Mouse (Mus musculus): ENCODE results near the gene Polr2f. TPM values are rescaled to one million over a fixed set of nuclear protein-coding genes. Genes with fewer than 3 reads are reported as not detected.

Polr2f gene
- total RNA-seq, 2 experiments from 2014 or later = 95.2 to 109 TPM

- DNase-seq (ENCODE audit: low spot score in 2 of 2) = no peak
- intact Hi-C loops (cut with DNase I) = loop anchor here (5.0 kb wide), 1 partner anchor 66 kb away; the partner anchor contains the start of gene Eif3l
Measured at GRCm38 (mm10) chr15:79143316-79143715, 2.5 kb downstream of the Polr2f start.

GRCm38 (mm10) chr15:79144021-79144420 lies 3.2 kb downstream of the Polr2f start:
- intact Hi-C loops (cut with DNase I) = loop anchor here (5.0 kb wide), 1 partner anchor 67 kb away; the partner anchor contains the start of gene Eif3l

DNA sequence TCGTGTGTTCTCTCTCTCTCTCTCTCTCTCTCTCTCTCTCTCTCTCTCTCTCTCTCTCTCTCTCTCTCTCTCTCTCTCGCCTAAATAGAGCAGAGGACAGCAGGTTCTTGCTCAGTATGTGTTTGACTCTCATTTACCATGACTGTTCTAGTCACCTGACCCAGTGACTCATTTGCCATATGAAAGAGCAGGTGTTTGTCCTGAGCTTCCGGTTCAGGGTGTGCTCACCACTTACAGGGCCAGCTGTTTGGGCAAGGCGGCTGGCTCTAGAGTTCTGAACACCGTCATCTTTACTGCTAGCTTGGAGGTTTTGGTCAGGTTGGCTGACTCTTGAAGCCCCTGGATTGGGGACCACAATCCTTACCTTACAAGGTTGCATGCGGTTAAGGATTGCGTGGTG lies 4.7 kb downstream of the Polr2f start:
- DNase-seq (ENCODE audit: low spot score in 2 of 2) = no peak
- intact Hi-C loops (cut with DNase I) = no loop called here

More at GRCm38 (mm10) chr15:79144021-79144420, 3.2 kb downstream of the Polr2f start:
- DNase-seq (ENCODE audit: low spot score in 2 of 2) = no peak

GRCm38 (mm10) chr15:79148533-79148932 lies 7.7 kb downstream of the Polr2f start:
- intact Hi-C loops (cut with DNase I) = no loop called here
- peak; percentile 64 to 69 for DNase-seq (ENCODE audit: low spot score in 2 of 2)

- intact Hi-C loops (cut with DNase I) = no loop called here
- DNase-seq (ENCODE audit: low spot score in 2 of 2) = no peak
Measured at GRCm38 (mm10) chr15:79151881-79152280, 11.1 kb downstream of the Polr2f start.

DNA sequence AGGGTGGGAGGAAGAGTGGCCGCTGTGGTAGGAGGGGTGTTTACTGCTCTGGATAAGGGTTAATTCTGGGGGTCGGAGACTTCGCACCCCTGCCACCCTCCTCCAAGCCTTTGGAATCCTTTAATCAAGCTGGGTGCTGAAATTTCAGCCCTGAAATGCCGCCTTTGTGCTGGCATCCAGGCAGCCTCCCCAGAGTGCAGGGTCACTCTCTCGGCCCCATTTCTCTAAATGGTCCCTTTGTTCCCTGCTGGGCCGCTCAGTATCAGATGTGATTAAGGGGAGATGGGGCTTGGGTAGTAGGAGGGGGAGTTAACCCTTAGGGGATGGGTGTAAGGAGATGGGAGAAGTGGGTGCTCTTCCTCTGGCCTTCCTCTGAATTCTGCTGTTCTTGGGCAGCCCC lies 11.9 kb downstream of the Polr2f start:
- no peak for DNase-seq (ENCODE audit: low spot score in 2 of 2)
- intact Hi-C loops (cut with DNase I) = no loop called here

DNA sequence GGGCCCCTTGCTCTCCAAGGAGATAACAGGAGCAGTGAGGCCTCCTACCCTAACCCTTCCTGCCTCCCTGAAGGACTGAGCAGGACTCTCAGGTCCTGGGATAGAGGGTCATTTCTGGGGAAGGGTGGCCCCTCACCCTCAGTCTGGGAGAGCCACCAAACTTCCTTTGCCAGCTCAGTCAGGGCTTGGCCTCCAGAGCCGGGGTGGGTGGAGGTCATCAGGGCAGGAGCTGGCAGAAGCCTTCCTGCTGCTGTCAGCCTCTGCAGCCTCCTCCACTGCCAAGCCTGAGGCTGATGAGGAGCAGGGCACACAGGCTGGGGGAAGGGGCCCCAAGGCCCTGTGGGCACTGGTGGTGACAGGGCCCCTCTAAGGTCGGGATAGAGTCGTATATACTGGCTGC lies 14.8 kb downstream of the Polr2f start:
- intact Hi-C loops (cut with DNase I) = no loop called here
- DNase-seq (ENCODE audit: low spot score in 2 of 2) = no peak

DNA sequence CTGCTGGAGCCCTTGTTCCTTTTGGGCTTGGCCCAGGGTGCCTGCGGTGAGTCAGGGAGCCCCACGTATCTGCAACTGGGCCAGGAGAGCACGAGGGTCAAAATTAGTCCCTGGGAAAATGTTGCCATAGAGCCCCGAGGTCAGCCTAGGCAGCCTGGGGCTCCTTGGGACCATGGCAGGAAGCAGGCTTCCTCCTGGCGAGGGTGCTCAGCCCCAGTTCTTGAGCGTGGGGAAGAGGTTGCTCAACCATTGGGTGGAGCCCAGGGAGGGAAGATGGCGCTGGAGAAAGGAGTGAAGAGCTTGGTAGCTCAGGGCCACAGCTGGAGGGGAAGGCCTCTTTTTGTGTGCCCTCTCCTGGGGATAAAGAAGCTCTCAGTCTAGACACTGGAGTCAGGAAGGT lies 21.5 kb downstream of the Polr2f start:
- intact Hi-C loops (cut with DNase I) = no loop called here

GRCm38 (mm10) chr15:79162822-79163221 lies 22.0 kb downstream of the Polr2f start:
- DNase-seq (ENCODE audit: low spot score in 2 of 2) = no peak
- intact Hi-C loops (cut with DNase I) = no loop called here

More for the DNA sequence above, 21.5 kb downstream of the Polr2f start:
- DNase-seq (ENCODE audit: low spot score in 2 of 2) = no peak

GRCm38 (mm10) chr15:79164251-79164650 lies 23.4 kb downstream of the Polr2f start:
- DNase-seq (ENCODE audit: low spot score in 2 of 2) = no peak
- intact Hi-C loops (cut with DNase I) = no loop called here

GRCm38 (mm10) chr15:79165140-79165539 lies 24.3 kb downstream of the Polr2f start, which contains the start of gene Sox10:
TSS of gene Sox10 (minus strand) at chr15:79165240.
- intact Hi-C loops (cut with DNase I) = no loop called here

GRCm38 (mm10) chr15:79166712-79167111 lies 25.9 kb downstream of the Polr2f start:
- DNase-seq (ENCODE audit: low spot score in 2 of 2) = no peak
- intact Hi-C loops (cut with DNase I) = no loop called here

More at GRCm38 (mm10) chr15:79165140-79165539, 24.3 kb downstream of the Polr2f start, which contains the start of gene Sox10:
- no peak for DNase-seq (ENCODE audit: low spot score in 2 of 2)

GRCm38 (mm10) chr15:79176905-79177304 lies 36.1 kb downstream of the Polr2f start:
- no peak for DNase-seq (ENCODE audit: low spot score in 2 of 2)
- intact Hi-C loops (cut with DNase I) = no loop called here

DNA sequence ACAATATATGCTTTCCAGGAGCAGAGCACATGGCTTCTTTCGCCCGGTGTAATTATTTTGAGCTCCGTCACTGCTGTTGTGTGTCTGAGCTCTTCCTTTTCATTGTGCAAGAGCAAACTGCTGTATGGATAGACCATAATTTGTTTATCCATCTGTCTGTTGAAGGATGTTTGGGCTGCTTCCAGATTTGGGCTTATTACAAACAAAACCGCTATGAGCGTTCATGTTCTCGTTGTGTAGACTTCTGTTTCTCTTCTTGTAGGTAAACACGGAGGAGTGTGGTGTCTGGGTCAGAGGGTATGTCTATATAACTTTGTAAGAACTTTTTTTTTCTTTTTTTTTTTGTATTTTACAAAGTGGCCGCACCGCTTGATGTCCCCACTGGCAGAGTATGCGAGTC lies 44.4 kb downstream of the Polr2f start:
- DNase-seq (ENCODE audit: low spot score in 2 of 2) = no peak
- intact Hi-C loops (cut with DNase I) = no loop called here

DNA sequence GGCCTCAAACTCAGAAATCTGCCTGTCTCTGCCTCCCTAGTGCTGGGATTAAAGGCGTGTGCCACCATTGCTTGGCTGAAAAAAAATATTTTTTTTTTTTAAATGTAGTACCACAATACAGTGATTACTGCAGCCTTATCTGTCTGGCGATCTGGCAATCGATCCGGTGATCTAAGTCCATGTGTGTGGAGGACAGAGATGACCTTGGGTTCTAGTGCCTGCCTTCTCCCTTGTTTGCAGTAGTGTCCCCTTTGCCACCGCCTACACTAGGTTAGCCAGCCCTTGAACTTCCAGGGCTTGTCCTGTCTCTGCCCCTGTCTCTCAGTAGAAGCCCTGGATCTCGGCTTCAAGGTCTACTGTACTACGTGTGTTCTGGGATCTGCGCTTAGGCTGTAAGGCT lies 47.0 kb downstream of the Polr2f start:
- no peak for DNase-seq (ENCODE audit: low spot score in 2 of 2)
- intact Hi-C loops (cut with DNase I) = no loop called here

- no peak for DNase-seq (ENCODE audit: low spot score in 2 of 2)
- intact Hi-C loops (cut with DNase I) = no loop called here
Measured at GRCm38 (mm10) chr15:79191426-79191825, 50.6 kb downstream of the Polr2f start.

DNA sequence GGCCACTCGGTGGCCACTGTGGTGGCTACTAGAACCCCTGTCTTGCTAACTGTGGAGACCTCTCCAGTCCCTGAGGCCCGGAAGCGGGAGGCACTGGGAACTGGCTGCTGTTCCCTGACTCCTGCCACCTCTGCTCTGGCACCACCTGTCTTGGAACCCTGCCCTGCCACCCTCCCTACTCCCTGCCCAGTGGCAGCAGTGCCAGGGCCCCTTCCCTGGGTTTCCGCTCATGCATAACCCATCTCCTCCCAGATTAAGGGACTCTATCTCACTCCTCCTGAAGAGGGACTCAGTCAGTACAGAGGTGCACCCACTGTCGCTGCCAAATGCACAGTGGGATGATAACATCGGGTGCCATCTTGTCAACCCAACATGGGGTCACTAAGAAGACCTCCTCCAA lies 51.6 kb downstream of the Polr2f start:
- DNase-seq (ENCODE audit: low spot score in 2 of 2) = no peak
- intact Hi-C loops (cut with DNase I) = no loop called here

GRCm38 (mm10) chr15:79192885-79193845 lies 52.4 kb downstream of the Polr2f start:
- DNase-seq (ENCODE audit: low spot score in 2 of 2) = peak in 1 of 2 experiments; percentile 31
- intact Hi-C loops (cut with DNase I) = no loop called here

GRCm38 (mm10) chr15:79194048-79194447 lies 53.2 kb downstream of the Polr2f start:
- intact Hi-C loops (cut with DNase I) = no loop called here

DNA sequence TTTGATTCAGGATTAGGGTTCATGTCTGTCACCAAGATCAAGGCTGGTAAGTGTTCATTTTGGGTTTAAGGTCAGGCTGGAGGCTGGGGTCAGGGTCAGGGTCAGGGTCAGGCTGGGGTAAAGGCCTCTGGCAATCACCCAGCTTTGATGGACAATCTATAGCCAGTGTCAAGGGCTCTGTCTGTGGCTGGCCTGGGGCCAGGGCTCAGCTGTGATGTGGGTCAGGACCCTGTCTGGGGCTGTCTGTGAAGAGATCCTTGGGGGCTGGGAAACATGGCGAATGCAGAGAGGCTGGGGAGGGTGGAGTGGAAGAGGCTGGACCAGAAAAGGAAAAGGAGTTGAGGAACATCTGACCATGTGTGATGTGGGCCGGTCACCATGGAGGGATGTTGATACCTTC lies 54.1 kb downstream of the Polr2f start:
- intact Hi-C loops (cut with DNase I) = no loop called here
- no peak for DNase-seq (ENCODE audit: low spot score in 2 of 2)

More at GRCm38 (mm10) chr15:79194048-79194447, 53.2 kb downstream of the Polr2f start:
- no peak for DNase-seq (ENCODE audit: low spot score in 2 of 2)

GRCm38 (mm10) chr15:79195492-79195891 lies 54.7 kb downstream of the Polr2f start:
- DNase-seq (ENCODE audit: low spot score in 2 of 2) = no peak
- intact Hi-C loops (cut with DNase I) = no loop called here

Measured in left cerebral cortex, postnatal 36 days (tissue).